Mouse (Mus musculus) inflammation-experienced regulatory T-cells, adult 16 weeks (primary cell): ENCODE data around the gene Hdlbp. TPM values are rescaled to one million over a fixed set of nuclear protein-coding genes. Genes with fewer than 3 reads are reported as not detected.

Source experiments
- polyA plus RNA-seq: library from polyadenylated mRNA; unstranded; fragments of 100-300 nt; shearing (Covaris generic); gene quantifications from one replicate; pipeline ENCODE4 v1.2.1, GENCODE M21; 2017

Gene Hdlbp
- 80.2 TPM for polyA plus RNA-seq

GRCm38 (mm10) chr1:93478586-93479475, at the start of gene Hdlbp:
TSS of gene Hdlbp (minus strand) at chr1:93478815.

GRCm38 (mm10) chr1:93511585-93512350, 33.2 kb upstream of the Hdlbp start, which contains the start of gene Farp2:
TSS of gene Farp2 (plus strand) at chr1:93512079.

GRCm38 (mm10) chr1:93373665-93374064, 105.0 kb downstream of the Hdlbp start, which contains the start of gene Ano7:
TSS of gene Ano7 (plus strand) at chr1:93373930.

Other genes with a start within 250 kb of the Hdlbp start
- gene Sned1, start 243.0 kb downstream of the Hdlbp start, polyA plus RNA-seq = 0.22 TPM
- 21.7 TPM for gene Mterf4, start 172.9 kb downstream of the Hdlbp start, polyA plus RNA-seq
- 67.5 TPM for gene Ppp1r7, start 136.0 kb downstream of the Hdlbp start, polyA plus RNA-seq
- 1.7 TPM for gene Pask, start 135.3 kb downstream of the Hdlbp start, polyA plus RNA-seq
- 0.76 TPM for gene Ano7, start 104.9 kb downstream of the Hdlbp start, polyA plus RNA-seq
- 1.9 TPM for gene Farp2, start 33.3 kb upstream of the Hdlbp start, polyA plus RNA-seq
- gene Stk25, start 179.8 kb upstream of the Hdlbp start, polyA plus RNA-seq = 169 TPM
- gene Bok, start 206.8 kb upstream of the Hdlbp start, polyA plus RNA-seq = not detected